Mouse (Mus musculus): Measurements from ENCODE around the gene Chmp2a. TPM values are rescaled to one million over a fixed set of nuclear protein-coding genes. Genes with fewer than 3 reads are reported as not detected.

Gene Chmp2a
- polyA plus RNA-seq, 1 experiment: 134 TPM

DNA sequence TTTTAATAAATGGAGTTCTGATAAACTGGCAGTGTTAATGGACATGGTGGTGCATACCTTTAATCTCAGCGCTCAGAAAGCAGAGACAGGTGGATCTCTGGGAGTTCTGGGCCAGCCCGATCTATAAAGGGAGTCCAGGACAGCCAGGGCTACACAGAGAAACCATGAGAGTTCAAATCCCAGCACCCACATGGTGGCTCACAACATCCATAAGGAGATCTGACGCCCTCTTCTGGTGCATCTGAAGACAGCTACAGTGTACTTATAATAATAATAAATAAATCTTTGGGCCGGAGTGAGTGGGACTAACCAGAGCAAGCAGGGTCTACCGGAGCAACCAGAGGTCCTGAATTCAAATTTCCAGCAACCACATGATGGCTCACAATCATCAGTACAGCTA lies 31.2 kb downstream of the Chmp2a start:
- H3K36me3 ChIP-seq (ENCODE audit: control insufficient read depth, insufficient read depth, low read length): no peaks in the 10 kb centered on the region
- H3K4me1 ChIP-seq (ENCODE audit: control insufficient read depth, insufficient read depth, low read length): no peaks in the 10 kb centered on the region
- no peak for DNase-seq
- WGBS: 76% methylated on average over 5 of the region's 5 CpGs
- H3K27ac ChIP-seq (ENCODE audit: insufficient read depth, low read depth, low read length): no peak overlapping the region
- TF ChIP-seq CTCF (conservative IDR thresholded peaks at IDR 0.05; ENCODE audit: insufficient read depth, insufficient read length, low read depth, low read length): no peak
- H3K27me3 ChIP-seq (replicated peaks; ENCODE audit: control insufficient read depth, insufficient read depth, low read length): no peaks in the 10 kb centered on the region
- no peak overlapping the region for H3K4me3 ChIP-seq (ENCODE audit: insufficient read depth, low read depth, low read length)

DNA sequence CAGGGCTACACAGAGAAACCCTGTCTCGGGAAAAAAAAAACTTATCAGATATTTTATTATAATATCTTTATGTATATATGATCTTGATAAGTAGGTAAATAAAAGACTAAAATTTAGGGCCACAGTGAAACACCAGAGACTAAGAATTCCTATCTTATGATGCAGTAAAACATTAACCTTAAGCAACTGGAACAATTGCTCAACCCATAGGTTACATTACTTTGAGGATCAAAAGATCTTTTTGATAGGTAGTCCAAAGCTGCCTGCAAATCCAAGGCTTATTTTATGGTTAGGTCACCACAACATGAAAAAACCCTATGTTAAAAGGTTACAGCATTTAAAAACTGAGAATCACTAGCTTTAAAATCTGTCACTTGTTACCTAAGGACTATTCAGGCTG lies 33.0 kb downstream of the Chmp2a start:
- WGBS: 73% methylated on average over 1 of the region's 1 CpGs
- no peak for DNase-seq
- H3K4me1 ChIP-seq (ENCODE audit: control insufficient read depth, insufficient read depth, low read length): no peaks in the 10 kb centered on the region
- TF ChIP-seq CTCF (conservative IDR thresholded peaks at IDR 0.05; ENCODE audit: insufficient read depth, insufficient read length, low read depth, low read length): no peak
- TF ChIP-seq POLR2A (IDR thresholded peaks at IDR 0.05; ENCODE audit: low read depth, low read length): no peak
- no peaks in the 10 kb centered on the region for H3K27me3 ChIP-seq (replicated peaks; ENCODE audit: control insufficient read depth, insufficient read depth, low read length)
- H3K36me3 ChIP-seq (ENCODE audit: control insufficient read depth, insufficient read depth, low read length): no peaks in the 10 kb centered on the region
- no peak overlapping the region for H3K4me3 ChIP-seq (ENCODE audit: insufficient read depth, low read depth, low read length)
- no peak overlapping the region for H3K27ac ChIP-seq (ENCODE audit: insufficient read depth, low read depth, low read length)

DNA sequence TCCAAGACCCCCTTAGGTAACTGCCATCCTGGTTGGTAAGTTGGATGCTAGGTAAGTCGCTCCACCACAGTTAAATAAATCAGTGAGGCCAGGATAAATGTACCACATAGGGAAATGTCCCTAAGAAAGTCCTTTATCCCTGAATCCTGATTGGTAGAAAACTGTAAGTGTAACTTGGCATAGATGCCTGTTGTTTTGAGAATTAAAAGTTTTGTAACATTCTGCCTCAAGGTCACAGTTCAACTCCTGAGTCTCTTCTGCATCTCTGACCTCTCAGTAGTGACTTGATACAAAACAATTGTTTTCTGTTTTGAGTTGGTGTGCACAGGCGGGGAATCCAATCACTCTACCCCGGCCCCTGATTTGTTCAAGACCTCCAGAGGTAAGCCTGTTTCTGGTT lies 35.8 kb downstream of the Chmp2a start, which contains the start of gene Trim28:
Gene Trim28 (plus strand): TSS at position 264 of the 400 bp plus-strand sequence.
- WGBS: 89% methylated on average over 3 of the region's 3 CpGs
- no peak for DNase-seq
- Histone ChIP-seq H3K36me3 (ENCODE audit: control insufficient read depth, insufficient read depth, low read length) (no peaks in the 10 kb centered on the region), H3K27ac (ENCODE audit: insufficient read depth, low read depth, low read length) (no peak within 1 kb of the TSS), H3K4me1 (ENCODE audit: control insufficient read depth, insufficient read depth, low read length) (no peaks in the 10 kb centered on the region), H3K4me3 (ENCODE audit: insufficient read depth, low read depth, low read length) (no peak within 1 kb of the TSS), H3K27me3 (replicated peaks; ENCODE audit: control insufficient read depth, insufficient read depth, low read length) (no peaks in the 10 kb centered on the region)
- TF ChIP-seq POLR2A (IDR thresholded peaks at IDR 0.05; ENCODE audit: low read depth, low read length) (no peak), CTCF (conservative IDR thresholded peaks at IDR 0.05; ENCODE audit: insufficient read depth, insufficient read length, low read depth, low read length) (no peak)

DNA sequence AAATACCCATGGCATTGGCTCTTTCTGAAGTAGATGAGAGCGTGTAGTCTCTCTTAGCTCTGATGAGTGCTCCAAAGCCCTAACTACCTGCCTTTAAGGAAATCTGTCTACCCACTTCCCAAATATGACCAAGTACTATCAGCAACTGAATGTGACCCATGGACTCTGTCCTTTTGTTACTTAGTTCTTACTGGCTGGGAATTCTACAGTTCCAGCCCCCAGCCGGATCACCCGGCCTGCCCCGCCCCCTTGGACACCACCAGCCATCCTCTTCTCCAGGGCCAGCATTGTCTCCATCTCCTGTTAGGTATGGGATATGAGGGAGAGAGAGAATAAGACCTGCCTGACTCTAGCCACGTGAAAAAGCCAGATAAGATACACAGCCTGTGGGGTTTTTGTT lies 36.6 kb downstream of the Chmp2a start, which contains the start of gene Slc27a5:
Gene Slc27a5 (minus strand): TSS at position 140 of the 400 bp plus-strand sequence.
- Histone ChIP-seq H3K4me3 (ENCODE audit: insufficient read depth, low read depth, low read length) (no peak within 1 kb of the TSS), H3K27ac (ENCODE audit: insufficient read depth, low read depth, low read length) (no peak within 1 kb of the TSS), H3K4me1 (ENCODE audit: control insufficient read depth, insufficient read depth, low read length) (no peaks in the 10 kb centered on the region), H3K36me3 (ENCODE audit: control insufficient read depth, insufficient read depth, low read length) (no peaks in the 10 kb centered on the region), H3K27me3 (replicated peaks; ENCODE audit: control insufficient read depth, insufficient read depth, low read length) (no peaks in the 10 kb centered on the region)
- no peak for DNase-seq
- WGBS: 67% methylated on average over 5 of the region's 5 CpGs
- TF ChIP-seq CTCF (conservative IDR thresholded peaks at IDR 0.05; ENCODE audit: insufficient read depth, insufficient read length, low read depth, low read length) (no peak), POLR2A (IDR thresholded peaks at IDR 0.05; ENCODE audit: low read depth, low read length) (no peak)

DNA sequence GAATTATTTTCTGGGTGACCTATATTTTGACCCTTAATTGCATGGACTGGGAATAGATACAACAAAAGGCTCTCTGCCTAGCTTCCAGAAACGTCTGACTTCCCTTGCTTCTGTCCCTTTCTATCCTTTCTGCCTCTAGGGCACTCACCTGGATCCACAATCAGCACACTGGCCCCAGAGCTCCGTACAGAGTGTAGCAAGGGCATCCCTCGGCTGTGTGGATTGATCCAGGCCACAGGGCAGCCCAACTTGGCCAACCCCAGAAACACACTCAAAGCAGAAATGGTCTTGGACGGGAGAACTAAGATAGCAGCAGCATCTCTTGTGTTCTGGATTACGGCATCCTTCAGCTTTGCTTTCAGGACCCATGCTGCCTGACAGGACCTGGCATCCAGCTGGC lies 37.4 kb downstream of the Chmp2a start:
- H3K27ac ChIP-seq (ENCODE audit: insufficient read depth, low read depth, low read length): no peak overlapping the region
- H3K27me3 ChIP-seq (replicated peaks; ENCODE audit: control insufficient read depth, insufficient read depth, low read length): no peaks in the 10 kb centered on the region
- TF ChIP-seq POLR2A (IDR thresholded peaks at IDR 0.05; ENCODE audit: low read depth, low read length) (no peak), CTCF (conservative IDR thresholded peaks at IDR 0.05; ENCODE audit: insufficient read depth, insufficient read length, low read depth, low read length) (no peak)
- 75% methylated on average over 5 of the region's 5 CpGs for WGBS
- no peak for DNase-seq
- H3K36me3 ChIP-seq (ENCODE audit: control insufficient read depth, insufficient read depth, low read length): no peaks in the 10 kb centered on the region
- H3K4me1 ChIP-seq (ENCODE audit: control insufficient read depth, insufficient read depth, low read length): no peaks in the 10 kb centered on the region
- H3K4me3 ChIP-seq (ENCODE audit: insufficient read depth, low read depth, low read length): no peak overlapping the region

DNA sequence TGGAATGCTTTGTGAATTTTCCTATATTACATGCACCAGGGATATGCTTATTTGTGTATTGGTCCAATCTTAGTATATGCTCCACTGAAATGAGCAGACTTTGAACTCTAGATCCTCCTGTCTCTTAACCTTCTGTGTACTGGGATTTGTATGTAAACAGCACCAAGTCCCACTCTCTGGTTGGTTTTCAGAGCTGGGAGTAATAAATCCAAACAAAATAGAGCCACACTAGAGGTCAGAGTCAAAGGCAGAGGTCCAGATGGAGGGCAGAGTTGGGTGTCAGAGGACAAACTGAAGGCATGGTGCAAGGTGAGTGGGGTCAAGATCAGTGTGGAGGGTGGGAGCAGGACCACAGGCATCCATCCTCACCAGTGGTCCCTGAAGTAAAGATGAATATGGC lies 38.7 kb downstream of the Chmp2a start:
- Histone ChIP-seq H3K27ac (ENCODE audit: insufficient read depth, low read depth, low read length) (no peak overlapping the region), H3K4me3 (ENCODE audit: insufficient read depth, low read depth, low read length) (no peak overlapping the region), H3K4me1 (ENCODE audit: control insufficient read depth, insufficient read depth, low read length) (no peaks in the 10 kb centered on the region), H3K27me3 (replicated peaks; ENCODE audit: control insufficient read depth, insufficient read depth, low read length) (no peaks in the 10 kb centered on the region), H3K36me3 (ENCODE audit: control insufficient read depth, insufficient read depth, low read length) (no peaks in the 10 kb centered on the region)
- TF ChIP-seq CTCF (conservative IDR thresholded peaks at IDR 0.05; ENCODE audit: insufficient read depth, insufficient read length, low read depth, low read length) (no peak), POLR2A (IDR thresholded peaks at IDR 0.05; ENCODE audit: low read depth, low read length) (no peak)
- no peak for DNase-seq

DNA sequence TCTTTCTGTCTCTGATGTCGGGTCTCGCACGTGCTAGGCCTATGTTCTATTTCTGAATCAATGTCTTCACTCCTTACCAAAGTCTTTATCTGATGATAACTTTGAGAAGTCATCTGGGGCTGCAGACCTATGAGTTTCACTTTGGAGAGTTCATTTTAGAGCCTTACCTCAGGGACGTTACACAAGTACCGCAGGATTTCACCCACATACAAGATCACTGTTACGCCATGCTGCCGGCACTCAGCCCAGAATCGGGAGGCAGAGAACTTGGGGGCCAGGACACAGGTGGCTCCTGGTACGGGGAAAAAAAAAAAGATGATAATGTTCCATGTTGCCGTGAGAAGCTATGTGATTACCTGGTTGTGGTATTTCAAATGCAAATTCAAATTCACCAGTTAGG lies 41.5 kb downstream of the Chmp2a start:
- DNase-seq: no peak
- 89% methylated on average over 10 of the region's 10 CpGs for WGBS
- Histone ChIP-seq H3K36me3 (ENCODE audit: control insufficient read depth, insufficient read depth, low read length) (no peaks in the 10 kb centered on the region), H3K4me3 (ENCODE audit: insufficient read depth, low read depth, low read length) (no peak overlapping the region), H3K4me1 (ENCODE audit: control insufficient read depth, insufficient read depth, low read length) (no peaks in the 10 kb centered on the region), H3K27me3 (replicated peaks; ENCODE audit: control insufficient read depth, insufficient read depth, low read length) (no peaks in the 10 kb centered on the region), H3K27ac (ENCODE audit: insufficient read depth, low read depth, low read length) (no peak overlapping the region)
- TF ChIP-seq CTCF (conservative IDR thresholded peaks at IDR 0.05; ENCODE audit: insufficient read depth, insufficient read length, low read depth, low read length) (no peak), POLR2A (IDR thresholded peaks at IDR 0.05; ENCODE audit: low read depth, low read length) (no peak)

DNA sequence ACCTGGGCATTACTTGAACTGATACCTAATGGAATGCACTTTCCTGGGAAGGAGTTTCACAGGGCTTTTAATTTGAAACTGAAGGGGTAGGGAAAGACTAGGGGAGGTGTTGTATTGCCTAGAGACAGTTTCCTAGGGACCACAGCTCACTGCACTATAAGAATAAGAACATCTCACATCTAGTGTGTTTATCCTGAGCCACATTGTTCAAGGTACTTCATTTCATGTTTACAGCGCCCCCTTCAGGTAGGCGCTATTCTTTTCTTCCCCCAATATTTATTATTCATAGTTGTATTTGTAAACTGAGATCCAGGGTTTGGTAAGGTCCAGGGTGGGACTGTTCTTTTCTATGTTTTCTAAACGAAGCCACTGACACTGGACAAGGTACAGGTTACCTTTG lies 42.4 kb downstream of the Chmp2a start:
- WGBS: 7% methylated on average over 3 of the region's 3 CpGs
- H3K27ac ChIP-seq (ENCODE audit: insufficient read depth, low read depth, low read length): no peak overlapping the region
- DNase-seq: peak; percentile 27
- TF ChIP-seq CTCF (conservative IDR thresholded peaks at IDR 0.05; ENCODE audit: insufficient read depth, insufficient read length, low read depth, low read length) (no peak), POLR2A (IDR thresholded peaks at IDR 0.05; ENCODE audit: low read depth, low read length) (no peak)
- no peaks in the 10 kb centered on the region for H3K36me3 ChIP-seq (ENCODE audit: control insufficient read depth, insufficient read depth, low read length)
- H3K4me1 ChIP-seq (ENCODE audit: control insufficient read depth, insufficient read depth, low read length): no peaks in the 10 kb centered on the region
- H3K27me3 ChIP-seq (replicated peaks; ENCODE audit: control insufficient read depth, insufficient read depth, low read length): no peaks in the 10 kb centered on the region
- no peak overlapping the region for H3K4me3 ChIP-seq (ENCODE audit: insufficient read depth, low read depth, low read length)

Data from kidney, adult 2 months (tissue).